Mouse (Mus musculus) bone marrow macrophage, adult 2 months (primary cell): Measurements from ENCODE around the gene Zg16.

Experiments
- CTCF ChIP-seq: IDR thresholded peaks from 2 replicates; pipeline ENCODE4 v1.5.1; 2012; ENCODE audit warnings: low read depth, mild to moderate bottlenecking, low read length, moderate library complexity
- POLR2A ChIP-seq: IDR thresholded peaks from 2 replicates; pipeline ENCODE4 v1.6.1; 2012; ENCODE audit warnings: mild to moderate bottlenecking, low read depth, low read length, borderline replicate concordance

- TF ChIP-seq CTCF = no peak
- TF ChIP-seq POLR2A = no peak
Observed at GRCm38 (mm10) chr7:127088901-127089845, 2.0 kb upstream of the Zg16 start.
